Mouse (Mus musculus) right cerebral cortex, adult 18-20 months (tissue): Measurements from ENCODE around the gene Adat1.
"Not testable (repeated sequence)": the region's sequence is repeated elsewhere in the genome, so short reads cannot be mapped to it uniquely, and the experiment has no call there.

Experiments used
- DNase-seq: peaks from one replicate; pipeline ENCODE4 v3.0.0; 2022; ENCODE audit warnings: mixed read lengths

Gene Adat1

GRCm38 (mm10) chr8:111938076-111938985 is 53.8 kb downstream of the Adat1 start:
- DNase-seq, result not testable (repeated sequence)

DNA sequence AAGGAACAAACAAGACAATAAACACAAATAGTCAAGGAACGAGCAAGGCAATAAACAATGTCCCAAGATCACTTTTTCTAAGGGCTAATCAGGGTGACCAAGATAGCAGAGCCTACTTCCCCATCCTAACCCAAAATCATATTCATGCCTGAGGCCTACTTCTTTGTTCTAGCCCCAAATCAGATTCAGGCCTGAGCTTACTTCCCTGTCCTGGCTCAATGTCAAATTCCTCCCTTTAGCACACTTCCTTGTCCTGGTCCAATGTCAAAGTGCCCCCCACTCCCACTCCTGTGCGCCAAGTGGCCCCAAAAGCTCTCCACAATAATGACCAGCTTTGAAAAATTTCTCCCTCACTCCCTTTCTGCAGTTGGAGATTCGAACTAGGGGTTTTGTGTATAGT is 54.9 kb downstream of the Adat1 start:
- DNase-seq, result no peak

- DNase-seq, result no peak
These were observed 57.9 kb downstream of the Adat1 start for GRCm38 (mm10) chr8:111934201-111934600.

- peak; percentile 95 for DNase-seq
These were observed 58.6 kb downstream of the Adat1 start, which contains the start of gene Tmem231 for GRCm38 (mm10) chr8:111933348-111934076. Tmem231 (minus strand) TSS chr8:111933881.

- no peak for DNase-seq
These were observed 59.3 kb downstream of the Adat1 start for GRCm38 (mm10) chr8:111932580-111933336.

DNA sequence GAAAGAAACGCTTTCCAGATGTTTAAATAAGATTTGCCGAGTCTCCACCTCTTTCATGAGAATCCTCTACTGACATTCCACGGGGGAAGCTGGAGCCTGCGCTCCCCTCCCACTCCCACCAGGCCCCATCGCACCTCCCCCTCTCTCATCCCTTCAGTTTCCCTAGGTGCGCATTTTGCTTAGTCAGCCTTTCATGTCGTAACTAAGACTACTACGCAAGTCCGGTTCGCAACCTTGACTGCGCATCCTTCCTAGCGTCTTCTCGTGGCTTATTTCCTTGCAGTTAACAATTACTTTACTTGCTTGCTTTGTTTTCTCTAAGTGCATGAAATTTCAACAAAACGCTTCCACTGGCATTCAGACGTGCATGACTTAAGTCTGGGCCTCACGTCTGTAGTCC is 60.4 kb downstream of the Adat1 start:
- DNase-seq, result no peak

DNA sequence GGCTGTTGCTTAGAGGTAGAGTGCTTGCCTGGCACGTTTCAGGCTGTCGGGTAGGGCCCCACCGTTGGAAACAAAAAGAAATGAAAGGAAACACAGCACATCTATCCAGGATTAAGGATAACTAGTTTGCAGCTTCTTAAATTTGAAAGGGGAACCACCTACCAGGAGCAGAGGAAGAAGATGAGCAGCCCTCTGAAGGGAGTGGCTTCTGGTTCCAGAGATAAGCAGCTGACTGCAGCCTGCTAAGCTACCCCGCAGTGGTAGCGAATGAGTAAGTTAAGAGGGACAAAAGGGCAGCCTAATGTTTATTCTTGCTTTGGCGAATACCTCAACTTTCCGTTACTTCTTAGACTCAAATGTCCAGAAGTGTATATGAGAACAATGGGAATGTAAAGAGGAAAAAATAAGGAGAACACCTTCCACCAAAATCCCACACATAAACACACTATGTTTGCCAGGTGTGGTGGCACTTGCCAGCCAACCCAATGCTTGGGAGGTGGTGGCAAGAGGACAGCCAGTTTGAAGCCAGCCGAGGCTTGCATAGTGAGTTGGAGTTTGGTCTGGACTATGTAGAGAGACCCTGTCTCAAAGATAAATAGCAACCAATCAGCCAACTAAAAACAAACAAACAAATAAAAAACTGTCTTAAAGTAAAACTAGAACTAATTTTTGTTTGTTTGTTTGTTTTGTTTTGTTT is 62.3 kb downstream of the Adat1 start:
- DNase-seq, result no peak

GRCm38 (mm10) chr8:111924976-111925375 is 67.1 kb downstream of the Adat1 start:
- DNase-seq, result no peak

- peak; percentile 57 for DNase-seq
These were observed 68.7 kb downstream of the Adat1 start for GRCm38 (mm10) chr8:111923383-111923804.

- no peak for DNase-seq
These were observed 71.1 kb downstream of the Adat1 start for GRCm38 (mm10) chr8:111920971-111921370.

GRCm38 (mm10) chr8:111919663-111920062 is 72.4 kb downstream of the Adat1 start:
- DNase-seq, result no peak
